Mouse (Mus musculus): Measurements from ENCODE around the gene Srsf1. TPM values are rescaled to one million over a fixed set of nuclear protein-coding genes. Genes with fewer than 3 reads are reported as not detected.

The Srsf1 gene
- total and polyA plus RNA-seq, 3 experiments: 416 to 812 (median 730) TPM

DNA sequence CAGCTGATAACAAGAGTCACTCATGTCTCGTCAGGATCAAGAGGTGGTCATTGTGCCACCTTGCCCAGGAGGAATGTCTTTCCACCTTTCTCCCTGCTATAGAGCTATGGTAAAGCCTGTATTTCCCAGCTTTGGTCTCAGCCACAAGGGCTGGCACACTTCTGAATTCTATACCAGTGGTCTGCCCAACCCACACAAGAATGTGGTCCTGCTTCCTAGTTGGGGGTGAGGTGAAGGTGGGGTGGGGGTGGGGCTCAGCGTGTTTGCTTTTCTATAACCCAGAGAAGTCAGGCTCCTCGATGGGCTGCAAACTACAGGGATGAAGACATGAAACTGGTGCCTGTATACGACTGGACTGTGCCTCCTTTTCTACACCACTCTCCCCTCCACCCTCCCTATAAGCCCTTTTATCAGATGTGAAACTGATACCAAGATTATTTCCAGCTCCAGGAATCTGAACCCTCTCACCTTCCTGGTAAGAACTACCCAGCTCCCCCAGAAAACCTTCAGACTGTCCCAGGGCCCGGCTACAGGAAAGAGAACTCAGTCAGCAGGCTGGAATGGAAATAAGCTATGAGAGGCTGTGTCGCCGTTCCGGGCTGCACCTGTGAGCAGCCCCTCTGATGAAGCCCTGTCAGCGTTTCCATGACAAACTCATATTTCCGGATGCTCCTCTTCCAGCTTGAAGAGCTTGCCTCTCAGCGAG lies 35.8 kb upstream of the Srsf1 start (continued):
- TF ChIP-seq HCFC1 (IDR thresholded peaks at IDR 0.05; ENCODE audit: low read depth, low read length) (no peak; the same call in none of the 2 replicates), CHD1 (IDR thresholded peaks at IDR 0.05; ENCODE audit: low read depth, low read length) (no peak), TBP (conservative IDR thresholded peaks at IDR 0.05; ENCODE audit: low read depth, low read length) (peak; percentile 68; the same call in 1 of the 2 replicates), ZKSCAN1 (IDR thresholded peaks at IDR 0.05; ENCODE audit: borderline replicate concordance, low read depth, low read length) (no peak), SIN3A (IDR thresholded peaks at IDR 0.05; ENCODE audit: low read length) (peak; percentile 89), USF2 (conservative IDR thresholded peaks at IDR 0.05; ENCODE audit: low read depth, low read length) (no peak), GABPA (IDR thresholded peaks at IDR 0.05; ENCODE audit: insufficient replicate concordance, low read depth, low read length) (no peak), MEF2A (IDR thresholded peaks at IDR 0.05; ENCODE audit: borderline replicate concordance, low read depth, low read length) (peak; percentile 78), NELFE (IDR thresholded peaks at IDR 0.05; ENCODE audit: low read depth, low read length) (no peak; the same call in 1 of the 2 replicates), EP300 (IDR thresholded peaks at IDR 0.05; ENCODE audit: low read length) (peak; percentile 93), SMC3 (IDR thresholded peaks at IDR 0.05; ENCODE audit: low read depth, low read length) (peak; percentile 18; the same call in 1 of the 2 replicates), JUND (conservative IDR thresholded peaks at IDR 0.05; ENCODE audit: low read depth, low read length) (peak; percentile 87), ELF1 (IDR thresholded peaks at IDR 0.05; ENCODE audit: low read depth, low read length) (peak; percentile 73)

DNA sequence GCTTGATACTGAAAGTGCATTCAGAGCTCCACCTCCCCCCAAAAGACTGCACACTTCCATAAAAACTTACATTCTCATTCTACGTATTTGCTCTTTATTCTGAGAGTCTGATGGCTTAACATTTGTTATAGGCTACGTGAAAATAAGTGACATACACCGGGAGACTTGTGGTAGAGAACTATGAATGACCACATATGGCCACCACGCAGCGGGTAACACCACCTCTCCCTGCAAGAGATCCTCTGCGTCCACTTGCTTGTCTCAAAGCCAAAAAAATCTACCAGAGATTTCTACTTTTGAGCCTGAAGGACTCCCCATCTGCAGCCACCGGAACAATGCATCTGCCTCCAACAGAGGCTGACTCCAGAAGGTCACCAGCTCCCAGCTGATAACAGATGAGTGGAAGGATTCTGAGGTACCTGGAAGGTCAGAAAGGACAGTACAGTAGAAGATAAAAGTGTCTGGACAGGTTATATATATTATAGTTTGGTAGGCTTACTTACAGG lies 35.2 kb upstream of the Srsf1 start:
- peak overlapping the region; percentile 39; the same call in 1 of the 2 replicates for H3K9ac ChIP-seq (ENCODE audit: insufficient read depth, low read depth)
- DNase-seq (ENCODE audit: extremely low read depth): no peak
- H3K4me1 ChIP-seq (ENCODE audit: control insufficient read depth in 1 of 2, insufficient read depth in 2 of 2): peaks cover 14 to 46% of the 10 kb centered on the region in 2 experiments
- no peaks in the 10 kb centered on the region for H3K79me2 ChIP-seq (replicated peaks; ENCODE audit: control insufficient read depth, extremely low read depth, insufficient read depth, poor library complexity, severe bottlenecking)
- TF ChIP-seq MAX (IDR thresholded peaks at IDR 0.05; ENCODE audit: low read length) (peak; percentile 66; the same call in 1 of the 2 replicates), NELFE (IDR thresholded peaks at IDR 0.05; ENCODE audit: low read depth, low read length) (0 out of 2 replicates have a peak, but pooled peaks have one; percentile 53), MAFK (IDR thresholded peaks at IDR 0.05; ENCODE audit: insufficient replicate concordance, low read length) (no peak), CHD1 (IDR thresholded peaks at IDR 0.05; ENCODE audit: low read depth, low read length) (peak; percentile 93), CHD2 (IDR thresholded peaks at IDR 0.05; ENCODE audit: low read length) (no peak; the same call in 1 of the 2 replicates), UBTF (IDR thresholded peaks at IDR 0.05; ENCODE audit: low read depth, low read length) (no peak), TBP (conservative IDR thresholded peaks at IDR 0.05; ENCODE audit: low read depth, low read length) (no peak), POLR2AphosphoS2 (IDR thresholded peaks at IDR 0.05; ENCODE audit: low read depth, low read length) (no peak), SMC3 (IDR thresholded peaks at IDR 0.05; ENCODE audit: low read depth, low read length) (peak; percentile 0; the same call in 1 of the 2 replicates), JUND (conservative IDR thresholded peaks at IDR 0.05; ENCODE audit: low read depth, low read length) (no peak; the same call in 1 of the 2 replicates), E2F4 (IDR thresholded peaks at IDR 0.05; ENCODE audit: insufficient replicate concordance, low read depth, low read length) (no peak), MYC (IDR thresholded peaks at IDR 0.05; ENCODE audit: low read depth, low read length) (no peak; the same call in none of the 2 replicates), RCOR1 (conservative IDR thresholded peaks at IDR 0.05; ENCODE audit: low read depth, low read length) (peak; percentile 83; the same call in 1 of the 2 replicates), ZKSCAN1 (IDR thresholded peaks at IDR 0.05; ENCODE audit: borderline replicate concordance, low read depth, low read length) (no peak), GABPA (IDR thresholded peaks at IDR 0.05; ENCODE audit: insufficient replicate concordance, low read depth, low read length) (no peak), ZC3H11A (IDR thresholded peaks at IDR 0.05; ENCODE audit: low read depth, low read length) (no peak), NRF1 (IDR thresholded peaks at IDR 0.05; ENCODE audit: low read depth, low read length) (no peak), BHLHE40 (IDR thresholded peaks at IDR 0.05; ENCODE audit: low read depth, low read length) (peak; percentile 12; the same call in 1 of the 2 replicates), EP300 (IDR thresholded peaks at IDR 0.05; ENCODE audit: low read length) (0 out of 2 replicates have a peak, but pooled peaks have one; percentile 31), SIN3A (IDR thresholded peaks at IDR 0.05; ENCODE audit: low read length) (peak; percentile 73; the same call in 1 of the 2 replicates), USF2 (conservative IDR thresholded peaks at IDR 0.05; ENCODE audit: low read depth, low read length) (no peak), KAT2A (IDR thresholded peaks at IDR 0.05; ENCODE audit: insufficient replicate concordance, low read length) (0 out of 2 replicates have a peak, but pooled peaks have one; percentile 33), PAX5 (IDR thresholded peaks at IDR 0.05; ENCODE audit: low read length) (no peak), MAZ (IDR thresholded peaks at IDR 0.05; ENCODE audit: low read depth, low read length) (0 out of 2 replicates have a peak, but pooled peaks have one; percentile 17), ZNF384 (IDR thresholded peaks at IDR 0.05; ENCODE audit: low read depth, low read length) (no peak; the same call in 1 of the 2 replicates), ZMIZ1 (IDR thresholded peaks at IDR 0.05; ENCODE audit: low read depth, low read length) (no peak; the same call in 1 of the 2 replicates), ETS1 (conservative IDR thresholded peaks at IDR 0.05; ENCODE audit: low read depth, low read length) (no peak), MXI1 (IDR thresholded peaks at IDR 0.05; ENCODE audit: low read depth, low read length) (peak; percentile 42; the same call in 1 of the 2 replicates)
- H3K27me3 ChIP-seq (replicated peaks): peaks cover 2% of the 10 kb centered on the region
- no peak overlapping the region for H3K27ac ChIP-seq (ENCODE audit: insufficient read depth, low read depth)
- H3K36me3 ChIP-seq (replicated peaks in 1 of 2; ENCODE audit: control insufficient read depth in 1 of 2, insufficient read depth in 1 of 2, low read length in 1 of 2): no peaks in the 10 kb centered on the region
- H3K9me3 ChIP-seq (replicated peaks; ENCODE audit: low read length): no peaks in the 10 kb centered on the region
- in situ Hi-C loops (cut with MboI; ENCODE audit: low pct_ligation_motif_present, low pct_unique_long_range_greater_than_20kb, low sequenced_read_pairs): no loop called here
- peak overlapping the region; percentile 96 for H3K4me2 ChIP-seq (ENCODE audit: insufficient read depth, low read depth, poor library complexity, severe bottlenecking)
- dilution Hi-C loops (cut with MboI; ENCODE audit: extremely low pct_ligation_motif_present, extremely low pct_unique_long_range_greater_than_20kb, low sequenced_read_pairs): no loop called here
- peak overlapping the region; percentile 19 to 27 (median 20) for H3K4me3 ChIP-seq (replicated peaks in 1 of 3; ENCODE audit: low read depth in 2 of 3, low read length in 2 of 3, poor library complexity in 1 of 3)

Measured in CH12.LX (cell line).